Mouse (Mus musculus) cerebellum, postnatal 25 days (tissue): ENCODE results near the gene Ehbp1l1.
A peak's percentile ranks its signal among the peaks of the same experiment; 100 is the strongest.

Experiments
- DNase-seq, 2 experiments: peaks; one replicate each; pipeline ENCODE4 v3.0.0; 2021; ENCODE audit warnings: mixed read lengths in 2 of 2

The Ehbp1l1 gene

DNA sequence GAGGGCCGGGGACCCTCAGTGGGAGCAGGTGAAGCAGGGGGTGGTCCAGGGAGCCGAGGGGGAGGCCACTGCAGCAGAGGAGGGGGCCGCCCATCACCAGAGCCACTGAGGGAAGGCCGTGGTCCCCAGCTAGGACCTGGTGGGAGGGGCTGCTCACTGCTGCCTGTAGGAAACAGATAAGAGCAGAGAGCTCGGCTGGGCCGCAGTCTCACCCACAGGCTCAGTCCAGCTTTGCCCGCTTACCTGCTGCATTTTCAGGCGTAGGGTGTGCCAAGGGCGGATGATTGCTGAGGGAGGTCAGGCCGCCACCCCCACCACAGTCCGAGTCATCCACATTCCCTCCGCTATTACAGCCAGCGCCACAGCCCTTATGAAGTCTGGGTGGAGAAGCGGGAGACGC lies 60.7 kb downstream of the Ehbp1l1 start:
- DNase-seq = no peak

DNA sequence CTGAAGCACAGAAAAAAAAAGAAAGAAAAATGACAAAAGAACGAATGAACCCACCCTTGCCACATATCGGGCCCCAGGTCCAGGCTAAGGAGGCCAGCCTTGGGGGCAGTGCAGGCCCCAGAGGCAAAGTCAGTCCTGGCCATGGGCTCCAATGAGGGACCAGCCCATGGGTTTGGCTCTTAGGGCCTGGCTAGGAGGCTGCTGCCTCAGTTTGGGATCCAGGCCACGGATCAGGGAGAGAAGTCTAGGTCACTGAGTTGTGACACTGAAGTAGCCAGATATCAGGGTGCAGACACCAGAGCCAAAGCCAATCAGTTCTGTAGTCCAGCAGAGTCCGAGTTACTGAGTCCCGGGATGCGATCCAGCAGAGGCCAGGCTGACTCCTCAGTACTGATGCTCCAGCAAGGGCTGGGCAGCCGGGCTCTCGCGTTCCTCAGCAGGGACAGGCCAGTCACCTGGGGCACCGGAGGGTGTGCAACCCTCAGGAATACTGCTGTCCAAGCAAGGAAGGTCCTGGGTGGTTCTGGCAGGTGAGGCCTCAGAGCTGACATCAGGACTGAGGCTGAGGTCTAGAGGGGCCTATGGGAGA lies 61.4 kb downstream of the Ehbp1l1 start:
- no peak for DNase-seq

DNA sequence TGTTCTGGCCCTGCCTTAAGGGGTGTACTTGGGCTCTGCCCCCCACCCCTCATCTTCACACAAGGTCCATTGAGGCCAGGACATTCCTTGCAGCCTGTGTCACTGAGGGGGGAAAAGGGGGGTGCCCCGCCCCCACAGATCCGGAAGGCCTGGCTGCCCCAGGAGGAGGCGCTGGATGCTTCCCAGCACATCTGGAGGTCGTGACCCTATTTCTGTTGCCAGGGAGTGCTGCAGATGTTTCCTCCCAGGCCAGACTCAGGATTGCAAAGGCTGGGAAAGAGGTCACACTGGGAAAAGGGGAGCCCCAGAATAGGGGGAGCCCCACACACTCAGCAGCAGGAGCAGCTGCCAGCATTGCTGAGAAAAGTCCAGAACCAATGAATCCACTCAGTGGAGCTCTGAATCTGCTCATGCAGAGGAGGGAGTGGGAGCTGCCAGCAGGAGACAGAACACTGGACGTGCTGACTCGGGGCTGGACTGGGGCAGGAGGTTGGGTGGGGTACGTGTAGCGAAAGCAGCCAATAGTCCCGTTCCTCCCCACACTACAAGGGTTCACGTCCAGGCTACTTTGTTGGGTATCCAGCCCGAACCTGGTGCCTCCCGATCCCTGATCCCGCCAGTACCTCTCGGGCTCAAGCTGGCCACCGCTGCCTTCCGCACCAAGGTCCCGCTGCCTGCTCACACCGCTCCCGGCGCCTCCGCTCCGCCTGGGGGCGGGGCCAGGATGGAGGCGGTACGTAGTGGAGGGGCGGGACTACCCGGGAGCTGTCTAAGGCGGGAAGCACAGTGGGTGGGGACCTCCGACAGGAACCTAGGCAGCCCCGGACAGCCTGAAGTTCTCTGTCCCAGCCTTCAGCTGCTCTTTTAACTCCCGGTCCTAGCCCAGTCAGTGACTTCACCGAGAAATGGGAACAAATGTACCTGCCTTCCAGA lies 62.9 kb downstream of the Ehbp1l1 start, which contains the start of gene Sipa1:
Gene Sipa1 (minus strand): TSS at position 727 of the 933 bp plus-strand sequence.
- DNase-seq = peak; percentile 66 to 78

DNA sequence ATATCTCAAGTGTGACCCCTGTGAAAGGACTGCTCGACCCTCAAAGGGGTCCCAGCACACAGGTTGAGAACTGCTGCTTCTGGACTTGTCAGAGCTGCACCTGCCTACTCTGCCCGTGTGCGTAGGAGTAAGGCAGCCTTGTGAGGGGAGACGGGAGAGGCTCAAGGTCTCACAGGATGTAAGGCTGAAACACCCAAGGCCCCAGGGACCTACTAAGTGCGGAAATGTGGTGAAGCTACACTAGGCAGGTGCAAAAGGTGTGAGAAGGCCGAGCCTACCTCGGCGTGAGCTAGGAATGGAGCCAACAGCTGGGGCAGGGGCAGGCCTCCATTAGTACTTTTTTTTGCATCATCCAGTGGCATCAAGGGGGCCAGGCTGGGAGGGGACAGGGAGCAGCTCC lies 63.8 kb downstream of the Ehbp1l1 start:
- DNase-seq = no peak

DNA sequence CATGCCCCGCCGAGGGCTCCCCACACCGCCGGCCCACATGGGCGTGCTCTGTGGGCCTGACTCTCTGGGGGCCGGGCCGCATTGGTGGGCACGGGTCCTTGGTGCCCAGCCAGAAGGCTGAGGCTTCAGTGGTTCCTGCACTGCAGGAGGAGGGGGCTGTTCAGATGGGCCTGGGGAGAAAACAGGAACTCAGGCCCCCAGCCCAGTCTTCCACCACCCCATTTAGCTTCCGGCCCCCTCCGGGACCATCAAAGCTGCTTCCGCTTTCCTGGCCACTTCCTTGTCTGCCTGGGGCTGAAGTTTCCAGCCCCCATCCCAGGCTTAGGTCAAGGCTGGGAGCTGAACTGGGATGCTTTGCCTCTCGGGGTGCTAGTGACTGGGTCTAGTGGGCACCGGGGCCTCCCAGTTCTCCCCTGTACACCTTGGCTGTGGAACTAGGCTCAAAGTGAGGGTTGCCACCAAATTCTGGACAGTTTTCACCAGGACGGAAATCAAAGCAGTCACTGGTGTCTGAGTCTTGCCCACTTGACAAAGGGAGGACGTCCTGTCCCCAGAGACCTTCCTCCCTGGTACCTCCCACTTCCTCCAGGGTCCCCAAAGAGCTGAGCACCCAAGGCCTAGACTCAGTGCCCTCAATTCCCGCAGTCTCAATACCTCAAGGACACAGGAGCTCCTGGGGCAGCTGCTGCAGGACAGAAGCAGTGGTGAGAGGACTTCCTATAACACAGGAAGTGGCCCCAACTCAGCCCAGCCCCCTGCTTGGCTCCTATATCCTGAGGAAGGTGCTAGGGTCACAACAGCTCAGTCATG lies 65.0 kb downstream of the Ehbp1l1 start:
- no peak for DNase-seq
